Mouse (Mus musculus): ENCODE measurements at regions not wholly inside any gene's neighbourhood (a gene's known extent, or its start where the extent isn't known, plus 50 kb on each side); places are given as distances from the start of the nearest gene placed in this dataset.

DNA sequence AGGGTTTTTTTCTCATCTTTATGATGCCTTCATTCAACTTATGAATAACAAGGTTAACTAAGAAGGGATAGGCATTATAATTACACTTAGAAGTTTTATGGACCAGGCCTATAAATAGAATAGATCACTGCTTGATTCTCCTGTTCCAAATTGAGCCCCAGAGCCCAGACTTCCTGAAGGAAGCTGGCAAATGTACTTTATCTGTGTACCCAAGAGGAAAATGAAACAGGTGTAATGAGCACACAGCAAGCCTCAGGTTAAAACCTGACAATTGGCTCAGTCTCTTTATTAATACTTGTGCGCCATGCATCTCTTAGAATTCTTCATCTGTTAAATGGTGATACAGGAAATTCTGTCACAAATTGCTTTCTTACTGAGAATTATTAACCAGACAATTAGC, 95.4 kb upstream of the Kcnip4 start:
- TF ChIP-seq MAX (IDR thresholded peaks at IDR 0.05; ENCODE audit: low read depth) = no peak
- no peak for TF ChIP-seq E2F4 (IDR thresholded peaks at IDR 0.05; ENCODE audit: insufficient read depth)

Measured in myocyte (in vitro differentiated cells).